ENCODE assay signal across 1 mouse cellular context in the genomic region with DNA sequence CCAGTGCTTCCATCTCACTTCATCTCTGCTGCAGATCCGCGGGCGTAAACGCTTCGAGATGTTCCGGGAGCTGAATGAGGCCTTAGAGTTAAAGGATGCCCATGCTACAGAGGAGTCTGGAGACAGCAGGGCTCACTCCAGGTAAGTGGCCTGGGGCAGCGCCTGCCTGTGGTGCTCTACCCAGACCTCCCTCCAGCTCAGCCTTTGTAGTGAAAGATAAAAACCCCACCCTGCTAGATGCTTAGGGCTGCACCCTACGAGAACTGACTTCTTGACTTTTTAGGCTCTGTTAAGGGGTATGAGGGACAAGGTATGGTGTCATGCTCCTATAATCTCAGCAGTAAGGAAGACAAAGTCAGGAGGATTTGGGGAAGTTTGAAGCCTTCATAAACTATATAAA.
TF ChIP-seq lines count a peak whose summit lies in the region.

No protein-coding gene starts in this region.

TF ChIP-seq in MEL, 35 proteins besides CTCF, POLR2A, EP300 and RAD21:
- TF ChIP-seq CHD1 (IDR thresholded peaks at IDR 0.05; ENCODE audit: low read depth, low read length) (no peak), MAZ (IDR thresholded peaks at IDR 0.05; ENCODE audit: low read depth, low read length) (peak; percentile 51; the same call in 1 of the 2 replicates), ZMIZ1 (IDR thresholded peaks at IDR 0.05; ENCODE audit: low read depth, low read length) (0 out of 2 replicates have a peak, but pooled peaks have one; percentile 23)
